Comparison of ENCODE assay signal across 7 mouse cellular contexts in genomic region chr17:35914975-35915374, GRCm38 (mm10). TPM values are rescaled to one million over a fixed set of nuclear protein-coding genes. Genes with fewer than 3 reads are reported as not detected.
A peak's percentile ranks its signal among the peaks of the same experiment; 100 is the strongest.
DNase-seq lines count a peak whose midpoint lies in the region; ATAC-seq and TF ChIP-seq lines count a peak whose summit lies in the region.

No protein-coding gene starts in this region.

- TF ChIP-seq CTCF in embryonic fibroblast, embryonic 13.5 days (IDR thresholded peaks at IDR 0.05; ENCODE audit: borderline replicate concordance, insufficient read depth, low read length) = no peak

- no peaks in the 10 kb centered on the region for H3K27me3 ChIP-seq in lung, embryonic 15.5 days
- H3K27me3 ChIP-seq in limb, embryonic 13.5 days = no peaks in the 10 kb centered on the region
- no peaks in the 10 kb centered on the region for H3K27me3 ChIP-seq in stomach, embryonic 14.5 days (ENCODE audit: control insufficient read depth, insufficient read depth, low read length)

- no peak for DNase-seq in lung, adult 18-20 months
- DNase-seq in gastrocnemius, postnatal 10 days = no peak
- no peak for DNase-seq in embryo, embryonic 10 days (ENCODE audit: low spot score)

- H3K4me3 ChIP-seq in lung, embryonic 15.5 days = peak overlapping the region; percentile 56
- peak overlapping the region; percentile 80 for H3K4me3 ChIP-seq in embryonic fibroblast, embryonic 13.5 days (ENCODE audit: insufficient read depth, low read length)
- H3K4me3 ChIP-seq in limb, embryonic 13.5 days = peak overlapping the region; percentile 79
- H3K4me3 ChIP-seq in stomach, embryonic 14.5 days (ENCODE audit: low read depth, low read length) = peak overlapping the region; percentile 90

- H3K27ac ChIP-seq in lung, embryonic 15.5 days = no peak overlapping the region
- H3K27ac ChIP-seq in embryonic fibroblast, embryonic 13.5 days (ENCODE audit: insufficient read depth, low read length) = no peak overlapping the region
- H3K27ac ChIP-seq in limb, embryonic 13.5 days = no peak overlapping the region
- no peak overlapping the region for H3K27ac ChIP-seq in stomach, embryonic 14.5 days (ENCODE audit: low read length)

- H3K4me1 ChIP-seq in lung, embryonic 15.5 days = peaks cover 18% of the 10 kb centered on the region
- peaks cover 6% of the 10 kb centered on the region for H3K4me1 ChIP-seq in embryonic fibroblast, embryonic 13.5 days (ENCODE audit: control insufficient read depth, insufficient read depth, low read length)
- peaks cover 19% of the 10 kb centered on the region for H3K4me1 ChIP-seq in limb, embryonic 13.5 days
- peaks cover 7% of the 10 kb centered on the region; the same call in 1 of the 2 replicates for H3K4me1 ChIP-seq in stomach, embryonic 14.5 days (ENCODE audit: control insufficient read depth, insufficient read depth, low read length)

- 81% methylated on average over 6 of the region's 6 CpGs for WGBS in lung, embryonic 15.5 days
- WGBS in limb, embryonic 13.5 days = 86% methylated on average over 6 of the region's 6 CpGs
- WGBS in stomach, embryonic 14.5 days = 75% methylated on average over 6 of the region's 6 CpGs

- H3K9me3 ChIP-seq in lung, embryonic 15.5 days = no peaks in the 10 kb centered on the region
- H3K9me3 ChIP-seq in limb, embryonic 13.5 days = no peaks in the 10 kb centered on the region
- no peaks in the 10 kb centered on the region for H3K9me3 ChIP-seq in stomach, embryonic 14.5 days (ENCODE audit: control insufficient read depth, low read depth, low read length)

- H3K9ac ChIP-seq in lung, embryonic 15.5 days = peak overlapping the region; percentile 81; the same call in 1 of the 2 replicates
- 0 out of 2 replicates have a peak overlapping the region, but pooled peaks have one; percentile 95 for H3K9ac ChIP-seq in limb, embryonic 13.5 days
- H3K9ac ChIP-seq in stomach, embryonic 14.5 days (replicated peaks; ENCODE audit: low read depth, low read length) = no peak overlapping the region

- H3K4me2 ChIP-seq in lung, embryonic 15.5 days = peak overlapping the region; percentile 74
- peak overlapping the region; percentile 89 for H3K4me2 ChIP-seq in limb, embryonic 13.5 days (replicated peaks)
- H3K4me2 ChIP-seq in stomach, embryonic 14.5 days (replicated peaks; ENCODE audit: low read depth, low read length) = peak overlapping the region; percentile 87

- no peak for ATAC-seq in lung, embryonic 15.5 days (ENCODE audit: borderline replicate concordance, extremely low read depth, low FRiP score, low TSS enrichment)
- ATAC-seq in limb, embryonic 13.5 days (ENCODE audit: low FRiP score, low read depth) = no peak
- ATAC-seq in stomach, embryonic 14.5 days (ENCODE audit: insufficient number of reproducible peaks, insufficient read depth, low FRiP score, low read depth) = no peak

- TF ChIP-seq POLR2A in embryonic fibroblast, embryonic 13.5 days (IDR thresholded peaks at IDR 0.05; ENCODE audit: low read depth, low read length) = no peak

- peaks cover 39% of the 10 kb centered on the region for H3K36me3 ChIP-seq in lung, embryonic 15.5 days
- peaks cover 38% of the 10 kb centered on the region for H3K36me3 ChIP-seq in limb, embryonic 13.5 days
- peaks cover 35% of the 10 kb centered on the region for H3K36me3 ChIP-seq in stomach, embryonic 14.5 days (ENCODE audit: control insufficient read depth, insufficient read depth, low read length)

RNA-seq across cellular contexts. Expression of gene Mrps18b, which starts 1.2 kb away (rescaled TPM):
- 73.9 and 77.5 TPM in 2 replicates for polyA plus RNA-seq in lung, embryonic 15.5 days (2015; fragmentation: Nextera tagmentation; extraction: Ambion mirVana)
- polyA plus RNA-seq in embryonic fibroblast, embryonic 13.5 days (2011; ENCODE audit: insufficient read length, low read depth, missing spikeins) = 86.9 and 89.8 TPM in 2 replicates
- 67.1 and 67.5 TPM in 2 replicates for polyA plus RNA-seq in limb, embryonic 13.5 days (2015; fragmentation: Nextera tagmentation; extraction: Ambion mirVana)
- 72.2 and 83.6 TPM in 2 replicates for polyA plus RNA-seq in stomach, embryonic 14.5 days (2014; fragmentation: Nextera tagmentation; extraction: Ambion mirVana)
- total RNA-seq in gastrocnemius, postnatal 10 days (2021) = 10 to 100 TPM; 44.8 to 54.4 TPM

RNA-seq across cellular contexts. Expression of gene Ppp1r10, which starts 1.3 kb away (rescaled TPM):
- 35.9 and 38.2 TPM in 2 replicates for polyA plus RNA-seq in lung, embryonic 15.5 days (2015; fragmentation: Nextera tagmentation; extraction: Ambion mirVana)
- 58.6 and 67.3 TPM in 2 replicates for polyA plus RNA-seq in embryonic fibroblast, embryonic 13.5 days (2011; ENCODE audit: insufficient read length, low read depth, missing spikeins)
- polyA plus RNA-seq in limb, embryonic 13.5 days (2015; fragmentation: Nextera tagmentation; extraction: Ambion mirVana) = 42.4 and 43.7 TPM in 2 replicates
- 32.6 and 35.4 TPM in 2 replicates for polyA plus RNA-seq in stomach, embryonic 14.5 days (2014; fragmentation: Nextera tagmentation; extraction: Ambion mirVana)
- 10 to 100 TPM; 31.4 to 47.1 TPM for total RNA-seq in gastrocnemius, postnatal 10 days (2021)

RNA-seq across cellular contexts. Expression of gene Atat1, which starts 5.1 kb away (rescaled TPM):
- polyA plus RNA-seq in lung, embryonic 15.5 days (2015; fragmentation: Nextera tagmentation; extraction: Ambion mirVana) = 58.3 and 63.6 TPM in 2 replicates
- 31.8 and 34.7 TPM in 2 replicates for polyA plus RNA-seq in embryonic fibroblast, embryonic 13.5 days (2011; ENCODE audit: insufficient read length, low read depth, missing spikeins)
- 128 and 139 TPM in 2 replicates for polyA plus RNA-seq in limb, embryonic 13.5 days (2015; fragmentation: Nextera tagmentation; extraction: Ambion mirVana)
- 84.1 and 98.6 TPM in 2 replicates for polyA plus RNA-seq in stomach, embryonic 14.5 days (2014; fragmentation: Nextera tagmentation; extraction: Ambion mirVana)
- 1 to 10 TPM; 6.4 to 9.8 TPM for total RNA-seq in gastrocnemius, postnatal 10 days (2021)

RNA-seq across cellular contexts. Expression of gene 2310061I04Rik, which starts 17.7 kb away (rescaled TPM):
- polyA plus RNA-seq in lung, embryonic 15.5 days (2015; fragmentation: Nextera tagmentation; extraction: Ambion mirVana) = 20.5 and 21.2 TPM in 2 replicates
- polyA plus RNA-seq in embryonic fibroblast, embryonic 13.5 days (2011; ENCODE audit: insufficient read length, low read depth, missing spikeins) = 29.0 and 37.3 TPM in 2 replicates
- 21.9 and 25.0 TPM in 2 replicates for polyA plus RNA-seq in limb, embryonic 13.5 days (2015; fragmentation: Nextera tagmentation; extraction: Ambion mirVana)
- polyA plus RNA-seq in stomach, embryonic 14.5 days (2014; fragmentation: Nextera tagmentation; extraction: Ambion mirVana) = 26.7 and 29.8 TPM in 2 replicates
- 10 to 100 TPM; 49.6 to 56.2 TPM for total RNA-seq in gastrocnemius, postnatal 10 days (2021)

RNA-seq across cellular contexts. Expression of gene Dhx16, which starts 35.4 kb away (rescaled TPM):
- polyA plus RNA-seq in lung, embryonic 15.5 days (2015; fragmentation: Nextera tagmentation; extraction: Ambion mirVana) = 42.0 and 42.1 TPM in 2 replicates
- 40.5 and 41.1 TPM in 2 replicates for polyA plus RNA-seq in embryonic fibroblast, embryonic 13.5 days (2011; ENCODE audit: insufficient read length, low read depth, missing spikeins)
- 41.8 and 42.5 TPM in 2 replicates for polyA plus RNA-seq in limb, embryonic 13.5 days (2015; fragmentation: Nextera tagmentation; extraction: Ambion mirVana)
- polyA plus RNA-seq in stomach, embryonic 14.5 days (2014; fragmentation: Nextera tagmentation; extraction: Ambion mirVana) = 34.0 and 38.0 TPM in 2 replicates
- 10 to 100 TPM; 12.6 to 16.8 TPM for total RNA-seq in gastrocnemius, postnatal 10 days (2021)
